Mouse (Mus musculus) brain, embryonic 18.5 days (tissue): ENCODE measurements at regions not wholly inside any gene's neighbourhood (a gene's known extent, or its start where the extent isn't known, plus 50 kb on each side); places are given as distances from the start of the nearest gene placed in this dataset.

Experiments used
- DNase-seq: peaks from one replicate; pipeline ENCODE4 v3.0.0-alpha.2; 2012; ENCODE audit warnings: low read depth, low spot score

DNA sequence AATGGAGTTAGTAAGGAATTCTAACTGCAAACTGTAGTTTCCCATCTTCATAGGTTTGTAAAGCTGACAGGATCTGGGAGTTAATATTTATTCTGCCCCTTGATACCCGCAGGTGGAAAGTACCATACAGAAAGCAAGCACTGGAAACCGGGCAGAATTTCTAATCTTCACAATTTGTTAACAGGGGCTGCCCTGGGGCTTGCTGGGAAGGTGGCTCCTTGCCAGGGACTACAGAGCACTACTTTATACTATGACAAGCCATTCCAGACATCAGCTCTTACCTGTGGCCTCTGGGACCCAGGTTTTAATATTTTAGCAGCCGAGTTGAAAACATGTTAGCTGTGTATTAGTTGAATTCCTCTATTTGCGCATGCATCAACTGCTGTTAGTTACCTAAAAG is 135.1 kb upstream of the Zeb2 start:
- no peak for DNase-seq

DNA sequence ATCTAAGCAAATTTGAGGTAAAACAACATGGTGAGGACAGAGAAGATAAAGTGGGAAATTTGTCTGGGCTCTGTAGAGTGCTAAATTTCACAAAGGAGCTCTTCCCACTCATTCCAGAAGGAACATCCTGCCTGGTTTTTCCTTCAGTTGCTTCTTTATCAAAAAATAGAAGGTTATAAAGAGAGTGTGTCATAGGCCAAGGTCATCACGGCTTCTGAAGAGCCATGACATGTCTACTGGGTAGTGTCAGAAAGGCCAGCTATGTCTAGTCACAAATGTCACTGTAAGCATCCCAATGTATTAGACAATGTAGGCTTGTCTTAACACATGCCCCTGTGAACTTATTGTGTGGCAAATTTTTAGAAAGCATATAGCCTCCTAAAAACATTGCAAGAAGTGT is 132.5 kb upstream of the Zeb2 start:
- DNase-seq: no peak

DNA sequence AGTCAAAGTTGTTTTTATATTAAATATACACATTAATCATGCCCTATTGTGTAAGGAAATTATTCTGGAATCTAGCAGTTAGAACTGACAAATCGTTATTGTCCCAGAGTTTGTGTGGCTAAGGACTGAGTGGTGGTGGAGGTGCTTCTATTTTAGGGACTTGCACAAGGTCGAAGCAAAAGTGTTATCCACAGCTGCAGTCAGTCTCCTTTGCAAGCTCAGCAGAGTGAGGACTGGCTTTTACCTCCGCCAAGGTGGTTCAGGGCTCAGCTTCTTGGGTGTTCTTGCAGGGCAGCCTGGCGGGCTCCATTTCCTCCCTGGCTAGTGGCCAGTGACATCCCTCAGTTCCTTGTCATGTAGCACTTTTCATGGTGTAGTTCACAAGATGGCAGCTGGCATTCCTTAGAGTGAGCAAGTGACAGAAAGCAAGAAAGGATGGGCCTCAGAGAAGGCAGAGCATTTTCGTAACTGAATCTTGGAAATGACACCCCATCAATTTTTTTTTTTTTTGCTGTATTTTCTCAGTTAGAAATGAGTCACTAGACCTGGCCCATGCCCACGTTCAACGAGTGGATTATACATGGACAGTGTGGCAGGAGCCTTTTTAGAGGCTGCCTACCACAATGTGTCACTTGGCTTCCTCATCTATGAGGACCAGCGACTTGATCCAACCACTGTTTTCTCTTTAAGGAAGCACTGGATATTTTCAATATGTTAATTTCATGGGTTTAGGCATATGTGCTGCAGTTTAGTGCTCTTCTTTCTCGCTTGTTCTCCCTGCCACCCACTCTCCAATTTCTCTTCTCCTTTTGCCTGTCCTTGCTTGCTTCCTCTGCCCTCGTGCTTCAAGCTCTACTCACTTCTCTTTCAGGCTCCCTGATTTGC is 129.1 kb upstream of the Zeb2 start:
- DNase-seq: no peak

DNA sequence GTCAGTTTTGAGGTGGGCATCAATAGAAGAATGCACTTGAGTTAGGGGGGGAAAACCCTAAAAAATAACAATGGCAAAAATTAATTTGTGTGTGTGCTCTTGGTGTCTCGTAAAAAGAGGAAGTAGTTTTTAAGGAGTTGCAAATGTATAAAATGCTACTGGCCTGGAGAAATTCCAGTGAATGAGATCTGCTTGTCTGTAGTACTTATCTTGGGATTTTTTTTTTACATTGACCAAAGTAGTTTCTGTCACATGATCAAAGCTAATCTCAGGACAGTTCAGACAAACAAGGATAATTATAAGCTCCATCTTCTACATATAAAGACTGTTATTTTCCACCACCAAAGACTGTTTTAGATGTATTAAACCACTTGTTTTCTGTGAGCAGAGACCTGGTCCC is 128.3 kb upstream of the Zeb2 start:
- no peak for DNase-seq

DNA sequence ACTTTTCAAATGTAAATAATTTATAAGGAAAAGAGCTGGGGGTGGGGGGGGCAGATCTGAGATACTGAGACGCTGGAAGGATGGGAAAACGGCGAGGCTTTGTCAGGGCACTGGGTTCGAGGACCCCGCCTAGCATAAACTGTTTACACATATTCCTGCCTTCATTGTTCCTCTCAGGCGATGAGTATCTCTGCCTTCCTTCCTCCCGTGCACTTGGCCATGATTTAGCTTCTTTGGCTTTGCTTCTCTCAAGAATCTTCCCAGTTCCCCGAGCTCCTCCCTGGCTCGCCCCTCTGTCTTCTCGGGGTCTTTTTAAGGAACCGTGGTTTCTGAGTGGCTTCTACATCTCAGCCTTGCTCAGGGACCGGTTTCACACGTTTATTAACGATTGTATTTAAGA is 127.3 kb upstream of the Zeb2 start:
- DNase-seq: no peak

DNA sequence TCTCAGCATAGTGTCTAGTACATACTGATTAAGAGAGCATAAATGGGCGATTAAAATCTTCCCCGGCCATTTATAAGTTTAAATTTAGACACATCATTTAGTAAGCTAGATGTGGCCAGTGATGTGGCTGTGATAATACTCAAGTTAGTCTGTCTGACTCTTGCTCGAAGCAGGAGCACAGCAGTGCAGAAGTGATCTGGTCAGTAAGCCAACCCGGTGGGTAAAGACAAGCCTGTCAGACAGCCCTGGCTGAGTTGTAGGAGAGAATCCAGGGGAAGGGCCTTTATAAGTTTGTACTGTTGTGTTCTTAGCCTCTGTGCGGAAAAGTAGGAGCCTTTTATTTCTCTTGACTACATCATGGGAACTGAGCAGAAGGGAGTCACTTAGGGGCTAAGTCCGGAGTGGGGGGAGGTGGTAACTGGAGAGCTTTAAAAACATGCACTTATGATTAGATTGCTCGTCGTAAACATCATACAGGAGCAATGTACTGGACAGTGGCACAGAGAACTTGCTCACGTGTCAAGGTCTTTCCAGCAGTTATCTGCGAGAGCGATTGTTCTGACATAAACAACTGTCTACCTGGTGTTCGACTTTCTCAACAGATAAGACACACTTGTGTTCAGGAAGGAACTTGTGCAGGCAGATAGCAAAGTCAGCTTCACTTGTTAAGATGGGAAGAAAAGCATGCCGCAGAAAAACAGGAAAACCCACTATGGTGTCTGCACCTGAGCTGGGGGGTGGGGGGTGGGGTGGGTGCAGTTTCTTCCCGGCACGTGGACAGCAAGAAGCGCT is 122.5 kb upstream of the Zeb2 start:
- DNase-seq: no peak

DNA sequence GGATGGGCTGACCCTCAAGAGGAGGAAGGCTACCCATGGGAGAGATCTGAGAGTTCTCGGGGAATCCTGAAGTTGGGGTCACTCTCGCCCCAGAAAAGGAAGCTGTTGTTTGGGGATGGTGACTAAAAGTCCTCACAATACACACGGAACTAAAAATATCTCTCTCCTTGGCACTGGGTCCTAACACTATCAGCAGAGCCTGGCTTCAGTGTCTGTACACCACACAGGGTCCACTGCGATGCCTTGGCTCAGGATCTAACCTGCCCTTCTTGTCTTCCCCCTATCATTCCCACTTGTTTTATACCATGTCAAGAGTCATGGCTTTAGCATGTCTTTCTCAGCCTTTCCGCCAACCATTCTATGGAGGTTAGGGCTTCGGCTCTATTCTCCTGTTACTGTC is 121.8 kb upstream of the Zeb2 start:
- no peak for DNase-seq

DNA sequence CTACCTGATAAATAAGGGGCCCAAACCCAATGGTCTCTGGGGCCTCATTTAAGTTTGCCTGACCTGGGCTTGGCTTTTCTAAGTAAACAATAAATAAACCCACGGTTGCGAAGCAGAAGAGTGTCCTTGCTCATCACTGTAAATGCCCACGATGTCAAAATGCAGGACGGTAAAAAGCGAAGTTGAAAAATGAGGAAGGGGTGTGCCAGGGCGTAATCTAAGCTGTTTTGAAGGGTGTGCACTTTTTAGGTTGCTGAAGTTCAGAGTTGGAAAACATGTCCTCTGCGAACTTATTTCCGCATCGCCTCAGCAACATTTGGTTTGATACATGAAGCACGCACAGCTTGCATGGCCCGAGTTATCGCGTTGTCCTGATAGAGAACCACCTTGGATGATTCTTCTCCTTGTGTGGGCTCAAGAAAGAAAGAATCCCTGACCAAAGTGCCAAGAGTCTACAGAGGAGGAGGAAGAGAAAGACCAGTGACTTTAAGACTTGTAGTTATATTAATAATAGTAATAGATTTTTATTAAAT is 119.0 kb upstream of the Zeb2 start:
- DNase-seq: no peak

DNA sequence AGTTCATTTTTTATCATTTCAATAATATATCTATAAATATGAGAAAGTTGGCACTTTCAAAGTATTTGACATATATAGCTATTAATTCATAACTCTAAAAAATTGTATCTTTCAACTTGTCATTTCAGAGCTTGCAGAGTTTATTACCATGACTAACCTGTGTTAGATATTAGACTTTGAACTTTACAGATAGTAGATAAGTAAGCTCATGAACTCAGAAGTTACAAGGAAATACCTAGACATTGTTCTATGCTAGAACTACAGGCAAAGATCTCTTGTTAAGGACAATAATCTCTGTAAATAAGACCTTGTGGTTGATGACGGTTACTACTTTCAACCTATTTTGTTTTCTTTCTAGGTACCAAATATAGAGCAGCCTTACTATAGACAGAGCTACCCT is 117.0 kb upstream of the Zeb2 start:
- DNase-seq: no peak

DNA sequence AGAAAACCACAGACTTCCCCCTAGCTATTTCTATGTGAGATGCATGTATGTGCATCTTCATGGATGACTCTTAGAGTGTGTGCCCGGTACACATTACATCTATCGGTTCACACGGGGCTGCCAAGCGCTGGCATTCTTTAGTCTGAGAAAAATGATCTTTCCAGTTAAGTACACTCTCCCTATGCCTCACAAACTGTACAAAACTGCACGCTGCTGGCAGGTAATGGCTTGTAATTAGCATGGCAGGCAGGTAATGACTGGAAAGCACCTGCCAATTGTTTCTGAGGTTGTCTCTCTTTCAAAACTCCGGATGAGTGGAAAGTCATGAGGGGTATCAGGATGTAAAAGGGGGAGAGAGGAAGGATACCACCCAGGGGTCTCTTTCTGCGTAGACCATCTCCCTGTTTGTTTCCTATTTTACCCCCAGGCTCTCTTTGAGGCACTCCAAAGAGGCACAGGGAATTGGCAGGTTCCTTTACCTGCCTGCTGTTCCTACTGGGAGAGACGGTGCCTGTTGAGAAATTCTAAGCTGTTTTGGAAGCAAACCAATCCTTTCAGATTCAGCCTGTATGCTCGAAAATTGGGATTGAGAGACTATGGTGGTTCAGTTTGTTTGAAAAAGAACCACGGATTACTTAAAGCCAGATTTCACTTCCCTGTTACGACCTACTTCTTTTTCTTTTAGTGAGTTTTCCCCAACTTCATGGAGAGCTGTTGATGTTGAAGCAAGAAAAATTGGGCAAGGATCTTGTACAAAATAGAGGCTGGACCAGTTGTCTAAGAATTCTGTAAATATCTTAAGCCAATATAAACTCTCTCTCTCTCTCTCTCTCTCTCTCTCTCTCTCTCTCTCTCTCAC is 113.4 kb upstream of the Zeb2 start:
- no peak for DNase-seq

DNA sequence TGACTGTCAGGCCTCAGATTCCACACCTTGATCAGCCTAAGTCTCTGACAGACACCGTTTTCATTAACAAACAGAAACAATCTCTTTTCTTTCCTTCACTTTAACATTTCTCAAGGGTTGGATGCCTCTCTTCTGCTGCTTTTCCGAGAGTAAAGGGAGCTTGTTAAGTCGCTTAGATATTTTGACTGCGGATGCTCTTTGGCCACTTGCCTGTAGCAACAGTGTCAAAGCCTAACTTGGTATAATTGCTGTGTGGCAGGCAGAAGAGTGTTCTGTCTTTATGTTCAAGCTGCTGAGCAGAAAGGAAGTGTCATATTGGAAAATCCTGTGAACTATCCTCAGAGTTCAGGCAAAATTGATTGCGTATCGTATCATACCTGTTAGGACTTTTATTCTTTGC is 112.3 kb upstream of the Zeb2 start:
- no peak for DNase-seq

DNA sequence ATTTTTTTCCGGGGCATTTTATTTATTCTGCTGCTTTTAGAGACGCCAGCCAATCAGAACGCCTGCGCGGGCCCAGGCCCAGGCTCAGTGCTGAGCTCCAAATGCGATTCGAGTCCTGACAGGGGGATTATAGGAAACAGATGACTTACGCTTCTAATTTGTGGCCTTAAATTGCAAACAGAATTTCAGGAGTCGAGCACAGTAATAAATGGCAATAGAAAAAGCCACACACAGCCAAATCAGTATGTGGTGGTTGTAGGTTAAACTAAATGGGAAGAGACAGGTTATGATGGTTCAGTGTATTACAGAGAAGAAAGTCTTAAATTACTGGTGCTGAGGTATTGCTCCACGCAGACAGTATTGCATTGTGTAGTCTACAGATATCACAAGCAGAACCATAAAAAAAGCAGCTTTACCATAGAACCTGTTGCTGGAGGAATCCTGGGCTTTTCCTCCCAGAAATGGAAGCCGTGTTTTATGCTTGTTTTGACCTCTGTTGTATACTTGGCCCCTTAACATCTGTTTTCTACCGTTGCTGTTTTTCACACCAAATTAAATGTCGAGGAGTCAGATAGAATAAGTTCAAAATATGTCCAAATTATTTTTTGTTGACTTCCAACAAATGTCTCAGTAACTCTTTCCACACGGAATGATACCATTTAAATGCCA is 110.2 kb upstream of the Zeb2 start:
- DNase-seq: no peak

DNA sequence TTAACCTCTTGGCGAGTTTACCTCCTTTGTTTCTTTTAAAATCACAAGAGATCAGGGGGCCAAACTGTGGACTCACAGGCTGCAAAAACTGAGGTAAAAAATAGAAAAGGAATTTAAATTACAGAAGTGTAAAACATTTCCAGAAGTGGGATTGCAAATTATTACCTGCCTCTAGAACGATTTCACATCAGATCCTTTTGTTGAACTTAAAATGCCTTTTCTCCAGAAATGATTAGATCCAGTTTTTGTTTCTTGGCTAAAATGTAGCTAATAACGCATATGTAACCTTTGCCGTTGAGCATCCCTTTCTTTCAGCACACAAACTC is 108.8 kb upstream of the Zeb2 start:
- no peak for DNase-seq

DNA sequence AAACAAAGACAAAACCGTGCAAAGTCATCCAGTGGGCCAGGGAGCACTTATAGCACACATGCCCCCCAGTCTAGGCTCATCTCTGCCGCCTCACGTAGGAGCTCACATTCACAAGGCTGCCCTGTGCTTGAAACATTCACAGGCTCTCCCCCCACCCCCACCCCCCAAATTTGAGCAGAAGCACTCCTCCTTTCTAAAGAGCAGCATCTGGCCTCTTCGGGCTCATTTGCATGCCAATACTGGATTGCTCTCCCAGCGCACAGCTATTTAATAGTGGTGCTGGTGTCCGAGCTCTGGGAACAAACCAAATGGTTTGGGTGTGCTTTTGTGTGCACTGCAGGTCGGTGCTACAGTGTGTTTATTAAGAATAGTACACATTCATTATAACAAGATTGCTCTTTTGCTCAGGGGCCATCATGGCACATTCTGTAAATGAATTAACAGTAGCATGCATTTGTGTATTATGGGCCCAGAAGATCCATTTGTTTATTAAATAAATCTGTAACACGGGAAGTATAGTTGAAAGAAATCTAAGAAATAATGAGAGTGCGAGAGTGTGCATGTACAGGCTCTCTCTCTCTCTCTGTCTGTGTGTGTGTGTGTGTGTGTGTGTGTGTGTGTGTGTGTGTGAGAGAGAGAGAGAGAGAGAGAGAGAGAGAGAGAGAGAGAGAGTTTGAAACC is 108.3 kb upstream of the Zeb2 start:
- no peak for DNase-seq

DNA sequence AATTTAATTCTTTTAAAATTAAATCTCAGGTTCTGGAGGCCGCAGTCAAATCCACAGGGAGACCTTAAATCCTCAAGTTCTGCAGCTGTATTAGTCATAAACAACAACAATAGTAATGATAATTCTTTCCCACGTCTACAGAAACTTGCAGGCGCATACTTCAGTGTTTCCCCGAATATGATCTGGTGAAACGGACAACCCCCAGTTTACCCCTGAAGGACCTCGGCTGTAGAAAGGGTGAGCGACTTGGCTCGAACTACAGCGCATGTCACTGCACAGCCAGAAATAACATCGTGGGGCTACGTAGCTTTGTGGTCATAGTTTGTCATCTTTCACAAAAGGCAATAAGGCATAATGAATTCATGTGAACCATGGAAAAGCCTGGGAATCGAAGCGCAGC is 105.0 kb upstream of the Zeb2 start:
- DNase-seq: no peak

DNA sequence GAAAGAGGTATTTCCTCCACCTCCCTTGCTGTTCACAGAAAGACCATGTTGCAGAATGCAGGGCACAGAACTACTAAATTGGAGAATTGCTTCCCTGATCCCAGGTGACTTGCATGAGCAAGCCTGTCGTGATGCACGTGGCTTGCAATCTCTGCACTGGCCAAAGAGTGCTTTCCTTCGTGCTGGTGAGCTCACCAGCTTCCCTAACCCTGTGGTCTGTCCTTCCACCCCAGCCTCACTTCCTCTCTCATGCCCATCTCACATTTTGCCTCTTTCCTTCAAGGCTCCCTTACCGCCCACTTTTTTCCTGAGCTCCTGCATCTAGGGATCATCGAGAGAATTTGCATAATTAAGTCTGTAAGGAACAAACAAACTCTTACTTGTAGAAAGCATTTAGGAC is 102.7 kb upstream of the Zeb2 start:
- DNase-seq: no peak

DNA sequence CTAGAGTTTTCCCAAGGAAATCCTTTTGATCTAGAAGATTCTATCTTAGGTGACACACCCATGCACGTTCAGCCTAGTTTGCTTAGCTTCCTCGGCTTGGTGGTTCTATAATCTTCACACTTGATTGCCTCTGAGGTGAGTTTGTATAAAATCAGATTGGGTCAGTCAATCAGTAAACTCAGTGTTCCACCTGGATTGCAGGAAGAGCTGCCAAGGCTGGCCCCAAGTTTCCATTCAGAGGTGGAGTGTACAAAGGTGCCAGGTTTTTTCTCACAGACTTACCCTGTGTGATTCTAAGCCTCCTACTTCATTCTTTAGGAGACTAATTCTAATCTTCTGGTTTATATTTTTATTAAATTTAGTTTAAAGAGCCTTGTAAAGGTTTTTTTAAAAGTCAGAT is 95.6 kb upstream of the Zeb2 start:
- DNase-seq: no peak

DNA sequence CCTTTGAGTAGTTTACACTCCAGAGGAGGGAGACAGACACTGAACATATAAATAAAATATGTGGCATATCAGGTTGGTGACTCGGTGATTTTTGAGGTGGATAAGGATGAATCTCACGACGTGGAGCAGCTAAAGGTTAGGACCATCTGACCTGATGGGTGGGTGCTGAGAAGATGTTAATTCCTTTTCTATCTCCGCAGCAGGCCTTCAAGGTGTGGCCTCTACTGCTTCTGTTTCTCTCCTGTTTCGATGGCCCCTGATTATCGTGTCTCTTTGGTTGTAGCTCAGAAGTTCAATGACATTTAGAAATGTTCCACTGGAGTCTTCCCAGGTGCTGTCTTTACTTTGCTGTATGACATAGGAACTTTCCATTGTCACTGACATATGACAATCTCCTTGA is 91.3 kb upstream of the Zeb2 start:
- DNase-seq: no peak

DNA sequence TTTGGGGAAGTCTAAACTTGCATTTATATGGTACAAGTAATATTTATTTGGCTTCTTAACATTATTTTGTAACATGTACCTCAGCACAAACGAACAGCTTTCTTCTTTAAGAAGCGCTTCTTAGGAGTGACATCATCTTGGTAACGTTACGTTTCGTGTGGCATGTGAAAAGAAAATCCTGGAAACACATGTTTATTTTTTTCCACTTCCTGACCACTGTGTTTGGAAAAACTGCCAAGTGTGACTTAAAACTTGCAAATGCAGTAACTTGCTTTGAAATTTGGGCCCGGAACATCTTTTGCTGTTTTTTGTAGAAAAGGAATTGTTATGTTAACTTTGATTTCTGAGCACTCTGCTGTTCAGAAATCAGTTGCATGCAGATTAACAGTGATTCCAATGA is 88.6 kb upstream of the Zeb2 start:
- DNase-seq: no peak

DNA sequence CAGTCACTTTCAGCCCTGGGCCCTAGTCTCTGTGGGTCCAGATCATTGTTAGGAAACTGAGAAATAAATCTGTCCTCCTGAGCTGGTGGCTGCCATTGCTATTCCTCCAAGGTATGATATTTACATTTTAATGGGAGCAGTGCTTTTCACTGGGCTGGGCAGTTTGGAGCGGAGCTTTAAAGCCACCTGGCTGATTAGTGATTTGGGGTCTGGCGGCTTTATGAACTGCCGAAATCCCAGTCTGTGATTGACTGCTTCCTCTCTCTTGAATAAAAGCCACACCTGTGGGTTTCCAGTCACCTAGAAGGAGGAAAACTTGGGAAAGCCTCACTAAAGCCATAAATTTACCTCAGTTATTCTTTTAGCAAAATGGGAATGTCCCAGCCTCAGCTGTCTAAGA is 88.0 kb upstream of the Zeb2 start:
- DNase-seq: no peak
